Mouse (Mus musculus): Measurements from ENCODE around the gene Slc25a45. TPM values are rescaled to one million over a fixed set of nuclear protein-coding genes. Genes with fewer than 3 reads are reported as not detected.

The Slc25a45 gene
- total and polyA plus RNA-seq, 2 experiments from 2014 or later, result 2.2 to 2.9 TPM

DNA sequence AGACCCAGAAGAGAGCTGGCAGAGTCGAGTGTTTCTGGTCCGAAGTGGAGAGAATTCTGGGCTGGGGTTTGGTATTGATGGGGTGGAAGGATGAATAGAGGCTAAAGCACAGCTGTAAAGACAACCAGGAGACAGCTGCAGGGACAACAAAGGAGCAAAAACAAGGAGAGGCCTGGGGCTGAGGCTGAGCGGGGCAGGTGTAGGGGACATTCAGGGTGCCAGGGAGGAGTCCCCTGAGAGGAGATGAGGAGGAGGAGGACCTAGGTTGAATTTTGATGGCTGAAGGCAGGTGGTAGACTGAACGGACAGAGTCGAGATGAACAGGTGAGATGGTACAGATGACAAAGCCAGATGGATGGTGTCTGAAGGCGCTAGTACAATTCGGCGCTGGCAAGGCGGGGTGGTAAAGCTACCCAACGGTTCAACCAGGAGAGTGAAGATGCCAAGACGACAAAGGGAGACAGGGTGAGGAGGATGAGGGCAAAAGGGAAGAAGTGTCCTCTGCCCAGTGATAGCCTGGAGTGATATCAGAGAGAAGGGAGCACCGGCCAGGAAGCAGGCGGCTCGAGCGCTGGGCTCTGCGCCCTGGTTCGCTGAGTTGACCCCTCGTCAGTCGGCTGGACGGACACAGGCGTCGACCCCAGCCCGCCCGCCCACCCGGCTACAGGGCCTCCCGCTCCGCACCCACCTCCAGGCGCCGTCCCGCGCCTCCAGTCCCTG is 15.8 kb downstream of the Slc25a45 start:
- Histone ChIP-seq H3K9me3 (ENCODE audit: low read length) (no peaks in the 10 kb centered on the region), H3K4me3 (ENCODE audit: low read depth, low read length) (peak overlapping the region; percentile 71), H3K4me2 (ENCODE audit: low read depth) (peak overlapping the region; percentile 74), H3K36me3 (ENCODE audit: insufficient read depth) (peaks cover 18% of the 10 kb centered on the region), H3K27me3 (ENCODE audit: insufficient read depth, low read length) (no peaks in the 10 kb centered on the region), H3K27ac (ENCODE audit: low read depth, low read length) (peak overlapping the region; percentile 71), H3K9ac (peak overlapping the region; percentile 79), H3K4me1 (ENCODE audit: insufficient read depth) (peaks cover 11% of the 10 kb centered on the region)
- ATAC-seq, result peak; percentile 45
- DNase-seq, result peak; percentile 45
- no peak for TF ChIP-seq CTCF (IDR thresholded peaks at IDR 0.05; ENCODE audit: low read depth)
- WGBS, result 8% methylated on average over 26 of the region's 31 CpGs

DNA sequence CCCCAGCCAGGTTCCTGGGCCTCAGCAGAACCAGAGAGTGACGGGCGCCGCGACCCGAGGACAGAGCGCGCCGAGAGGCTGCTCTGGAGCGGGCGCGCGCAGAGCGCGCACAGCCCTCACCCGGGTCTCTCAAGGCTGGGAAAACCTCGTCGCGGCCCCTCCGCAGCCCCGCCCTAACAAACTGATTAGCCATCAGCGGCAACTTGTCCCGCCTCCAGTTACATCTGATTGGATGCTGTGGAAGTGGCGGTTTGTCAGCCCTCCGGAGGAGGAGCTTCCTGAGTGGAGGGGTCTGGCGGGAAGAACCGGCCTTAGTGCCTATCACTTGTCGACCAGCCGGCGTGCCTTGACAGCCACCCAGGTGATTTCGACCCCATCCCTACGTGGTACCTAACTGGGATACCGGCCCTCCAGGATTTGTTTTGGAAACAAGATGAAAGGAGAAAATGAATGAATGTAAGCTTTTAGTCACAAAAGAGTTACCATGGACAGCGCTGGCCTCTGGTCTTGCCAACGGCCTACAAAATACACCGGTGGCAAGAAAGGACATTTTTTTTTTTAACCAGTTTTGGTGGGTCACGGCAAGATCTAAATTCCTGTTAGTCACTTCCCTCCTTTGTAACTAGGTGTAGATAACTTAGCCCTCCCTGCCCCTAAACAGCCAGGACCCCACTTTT is 16.5 kb downstream of the Slc25a45 start, which contains the start of gene Tigd3:
TSS of gene Tigd3 (minus strand) at position 148 of the 677 bp plus-strand sequence.
- peak within 1 kb of the TSS; percentile 71 for H3K27ac ChIP-seq (ENCODE audit: low read depth, low read length)
- peaks cover 21% of the 10 kb centered on the region for H3K36me3 ChIP-seq (ENCODE audit: insufficient read depth)
- no peaks in the 10 kb centered on the region for H3K27me3 ChIP-seq (ENCODE audit: insufficient read depth, low read length)
- peak within 1 kb of the TSS; percentile 74 for H3K4me2 ChIP-seq (ENCODE audit: low read depth)
- peak within 1 kb of the TSS; percentile 79 for H3K9ac ChIP-seq
- 4% methylated on average over 35 of the region's 36 CpGs for WGBS
- H3K4me3 ChIP-seq (ENCODE audit: low read depth, low read length), result peak within 1 kb of the TSS; percentile 71
- DNase-seq, result peak; percentile 97
- no peak for TF ChIP-seq CTCF (IDR thresholded peaks at IDR 0.05; ENCODE audit: low read depth)
- peaks cover 11% of the 10 kb centered on the region for H3K4me1 ChIP-seq (ENCODE audit: insufficient read depth)
- ATAC-seq, result peak; percentile 99
- H3K9me3 ChIP-seq (ENCODE audit: low read length), result no peaks in the 10 kb centered on the region

- no peak for TF ChIP-seq CTCF (IDR thresholded peaks at IDR 0.05; ENCODE audit: low read depth)
- Histone ChIP-seq H3K4me2 (ENCODE audit: low read depth) (no peak overlapping the region), H3K4me1 (ENCODE audit: insufficient read depth) (peaks cover 19% of the 10 kb centered on the region), H3K9ac (no peak overlapping the region), H3K27ac (ENCODE audit: low read depth, low read length) (no peak overlapping the region), H3K4me3 (ENCODE audit: low read depth, low read length) (no peak overlapping the region), H3K36me3 (ENCODE audit: insufficient read depth) (peaks cover 47% of the 10 kb centered on the region), H3K27me3 (ENCODE audit: insufficient read depth, low read length) (no peaks in the 10 kb centered on the region), H3K9me3 (ENCODE audit: low read length) (no peaks in the 10 kb centered on the region)
- WGBS, result 94% methylated on average over 3 of the region's 3 CpGs
- ATAC-seq, result no peak
- no peak for DNase-seq
Measured at GRCm38 (mm10) chr19:5907275-5907674, 29.7 kb downstream of the Slc25a45 start.

GRCm38 (mm10) chr19:5910221-5910620 is 32.6 kb downstream of the Slc25a45 start:
- Histone ChIP-seq H3K9ac (0 out of 2 replicates have a peak overlapping the region, but pooled peaks have one; percentile 4), H3K36me3 (ENCODE audit: insufficient read depth) (peaks cover 17% of the 10 kb centered on the region), H3K27me3 (ENCODE audit: insufficient read depth, low read length) (no peaks in the 10 kb centered on the region), H3K27ac (ENCODE audit: low read depth, low read length) (no peak overlapping the region), H3K4me3 (ENCODE audit: low read depth, low read length) (no peak overlapping the region), H3K4me1 (ENCODE audit: insufficient read depth) (peaks cover 19% of the 10 kb centered on the region), H3K9me3 (ENCODE audit: low read length) (no peaks in the 10 kb centered on the region), H3K4me2 (ENCODE audit: low read depth) (peak overlapping the region; percentile 90; the same call in 1 of the 2 replicates)
- WGBS, result 46% methylated on average over 6 of the region's 6 CpGs
- ATAC-seq (no peak), DNase-seq (no peak)
- no peak for TF ChIP-seq CTCF (IDR thresholded peaks at IDR 0.05; ENCODE audit: low read depth)

DNA sequence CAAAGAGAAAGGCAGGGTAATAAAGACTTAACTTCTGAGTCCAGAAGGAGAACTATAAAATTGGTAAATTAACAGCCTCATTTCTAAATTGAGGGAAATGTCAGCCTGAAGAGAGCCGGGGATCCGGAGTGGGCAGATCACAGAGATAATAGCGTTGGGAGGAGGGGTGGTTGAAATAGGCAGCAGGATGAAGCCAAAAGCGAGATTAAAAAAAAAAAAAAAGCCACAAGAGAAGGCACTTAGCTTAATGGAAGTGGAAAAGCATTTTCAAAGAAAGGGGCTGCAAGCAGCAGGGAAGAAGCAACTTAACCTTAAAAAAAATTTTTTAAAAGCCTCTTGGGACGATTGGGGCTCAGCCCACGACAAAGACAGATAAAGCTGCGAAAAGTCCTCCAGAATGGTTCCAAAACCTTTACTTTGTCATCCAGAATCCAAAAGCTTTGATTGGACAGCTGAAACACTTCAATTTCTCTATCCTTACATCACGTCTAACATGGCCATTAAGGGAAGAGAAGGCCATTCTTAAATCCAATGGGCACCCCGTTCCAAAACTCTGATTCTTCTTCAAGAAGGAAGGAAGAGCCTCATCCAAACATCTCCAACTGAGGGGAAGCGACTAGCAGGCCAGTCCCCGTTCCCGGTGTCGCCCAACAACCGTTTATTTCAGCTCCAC is 34.0 kb downstream of the Slc25a45 start:
- no peak for TF ChIP-seq CTCF (IDR thresholded peaks at IDR 0.05; ENCODE audit: low read depth)
- H3K4me1 ChIP-seq (ENCODE audit: insufficient read depth), result peaks cover 19% of the 10 kb centered on the region
- H3K4me2 ChIP-seq (ENCODE audit: low read depth), result peak overlapping the region; percentile 90
- peak overlapping the region; percentile 77 for H3K9ac ChIP-seq
- H3K9me3 ChIP-seq (ENCODE audit: low read length), result no peaks in the 10 kb centered on the region
- H3K4me3 ChIP-seq (ENCODE audit: low read depth, low read length), result peak overlapping the region; percentile 93
- H3K27ac ChIP-seq (ENCODE audit: low read depth, low read length), result peak overlapping the region; percentile 83; the same call in 1 of the 2 replicates
- WGBS, result 3% methylated on average over 14 of the region's 14 CpGs
- ATAC-seq (no peak), DNase-seq (no peak)
- peaks cover 4% of the 10 kb centered on the region for H3K36me3 ChIP-seq (ENCODE audit: insufficient read depth)
- H3K27me3 ChIP-seq (ENCODE audit: insufficient read depth, low read length), result no peaks in the 10 kb centered on the region

DNA sequence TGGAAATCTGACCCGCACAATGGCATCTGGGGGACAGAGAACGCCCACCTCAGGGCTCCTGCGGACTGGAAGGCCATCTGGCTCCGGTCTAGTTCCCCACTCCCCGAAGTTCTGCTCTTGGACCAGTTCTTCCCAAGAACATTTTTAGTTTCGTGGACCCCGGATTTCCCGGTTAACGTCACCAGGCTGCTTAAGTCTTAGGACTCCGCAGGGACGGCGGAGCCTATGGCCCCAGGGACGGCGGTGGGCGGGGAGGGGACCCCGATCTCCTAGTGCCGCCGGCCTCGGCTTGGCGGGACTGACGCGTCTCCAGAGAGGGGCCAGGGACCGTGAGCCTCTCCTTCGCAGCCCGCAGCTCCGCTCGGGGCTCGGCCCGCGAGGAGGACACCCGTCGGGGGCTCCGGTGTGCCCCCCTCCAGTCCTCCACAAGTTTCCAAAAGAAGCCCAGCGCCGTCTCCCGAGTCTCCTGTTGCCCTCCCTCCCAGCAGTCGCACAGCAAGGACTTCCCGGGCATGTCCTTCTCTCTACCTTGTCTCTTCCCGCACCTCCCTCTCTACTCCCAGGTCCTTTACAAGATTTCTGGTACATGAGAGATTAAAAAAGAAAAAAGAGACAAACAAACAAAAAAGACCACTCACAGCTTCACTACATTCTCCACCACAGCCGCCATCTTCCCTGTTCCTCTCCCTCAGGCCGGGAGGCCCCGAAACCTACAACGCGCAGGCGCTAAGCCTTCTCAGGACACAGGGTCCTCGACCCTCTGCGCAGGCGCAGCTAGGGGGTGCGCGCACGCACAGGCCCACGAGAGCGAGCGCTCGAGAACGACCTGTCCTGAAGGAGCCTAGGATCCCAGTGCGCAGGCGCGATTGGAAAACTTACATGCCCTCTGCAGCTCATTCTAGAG is 34.7 kb downstream of the Slc25a45 start:
- H3K4me1 ChIP-seq (ENCODE audit: insufficient read depth), result peaks cover 19% of the 10 kb centered on the region
- peak overlapping the region; percentile 90 for H3K4me2 ChIP-seq (ENCODE audit: low read depth)
- peaks cover 4% of the 10 kb centered on the region for H3K36me3 ChIP-seq (ENCODE audit: insufficient read depth)
- WGBS, result 2% methylated on average over 59 of the region's 59 CpGs
- H3K27me3 ChIP-seq (ENCODE audit: insufficient read depth, low read length), result no peaks in the 10 kb centered on the region
- peak; percentile 47 for TF ChIP-seq CTCF (IDR thresholded peaks at IDR 0.05; ENCODE audit: low read depth)
- DNase-seq (peak; percentile 100), ATAC-seq (peak; percentile 97)
- peak overlapping the region; percentile 77 for H3K9ac ChIP-seq
- H3K4me3 ChIP-seq (ENCODE audit: low read depth, low read length), result peak overlapping the region; percentile 93
- H3K9me3 ChIP-seq (ENCODE audit: low read length), result no peaks in the 10 kb centered on the region
- peak overlapping the region; percentile 83 for H3K27ac ChIP-seq (ENCODE audit: low read depth, low read length)
